8 mouse cellular contexts compared by ENCODE assay signal in genomic region chr1:63953229-63953883, GRCm38 (mm10).
DNase-seq lines count a peak whose midpoint lies in the region; ATAC-seq lines count a peak whose summit lies in the region.

No protein-coding gene starts in this region.

- H3K9me3 ChIP-seq in embryonic facial prominence, embryonic 12.5 days = no peaks in the 10 kb centered on the region
- H3K9me3 ChIP-seq in heart, embryonic 16.5 days (replicated peaks; ENCODE audit: control insufficient read depth, low read length) = no peaks in the 10 kb centered on the region

- no peak overlapping the region for H3K27ac ChIP-seq in embryonic facial prominence, embryonic 12.5 days
- H3K27ac ChIP-seq in heart, embryonic 16.5 days (ENCODE audit: low read length) = no peak overlapping the region

- H3K4me1 ChIP-seq in embryonic facial prominence, embryonic 12.5 days = peaks cover 5% of the 10 kb centered on the region; the same call in 1 of the 2 replicates
- no peaks in the 10 kb centered on the region; the same call in 1 of the 2 replicates for H3K4me1 ChIP-seq in heart, embryonic 16.5 days (ENCODE audit: control insufficient read depth, insufficient read depth, low read length)

- H3K9ac ChIP-seq in embryonic facial prominence, embryonic 12.5 days = no peak overlapping the region
- no peak overlapping the region for H3K9ac ChIP-seq in heart, embryonic 16.5 days (ENCODE audit: low read length)

- 53% methylated on average over 18 of the region's 18 CpGs for WGBS in embryonic facial prominence, embryonic 12.5 days
- 55% methylated on average over 18 of the region's 18 CpGs for WGBS in heart, embryonic 16.5 days

- ATAC-seq in activated CD4-positive, CD25-positive, alpha-beta regulatory T cell, adult 4 months = peak; percentile 76
- peak; percentile 74; the same call in 1 of the 2 replicates for ATAC-seq in embryonic facial prominence, embryonic 12.5 days (ENCODE audit: insufficient number of reproducible peaks, insufficient read depth, low FRiP score, low TSS enrichment)
- peak; percentile 45; the same call in 1 of the 2 replicates for ATAC-seq in heart, embryonic 16.5 days (replicated peaks; ENCODE audit: extremely low read depth, insufficient read depth, low FRiP score)
- ATAC-seq in neutrophil, adult 5-6 weeks (ENCODE audit: extremely low read depth, insufficient number of reproducible peaks, low FRiP score, poor library complexity, severe bottlenecking) = peak; percentile 67; the same call in 1 of the 2 replicates

- H3K4me3 ChIP-seq in embryonic facial prominence, embryonic 12.5 days = no peak overlapping the region
- no peak overlapping the region for H3K4me3 ChIP-seq in heart, embryonic 16.5 days (ENCODE audit: low read length)

- H3K27me3 ChIP-seq in embryonic facial prominence, embryonic 12.5 days = no peaks in the 10 kb centered on the region
- no peaks in the 10 kb centered on the region for H3K27me3 ChIP-seq in heart, embryonic 16.5 days (ENCODE audit: control insufficient read depth, insufficient read depth, low read length)

- H3K36me3 ChIP-seq in embryonic facial prominence, embryonic 12.5 days = no peaks in the 10 kb centered on the region
- H3K36me3 ChIP-seq in heart, embryonic 16.5 days (ENCODE audit: control insufficient read depth, insufficient read depth) = no peaks in the 10 kb centered on the region

- H3K4me2 ChIP-seq in embryonic facial prominence, embryonic 12.5 days (replicated peaks) = no peak overlapping the region; the same call in 1 of the 2 replicates
- H3K4me2 ChIP-seq in heart, embryonic 16.5 days (ENCODE audit: low read depth, low read length) = peak overlapping the region; percentile 13; the same call in 1 of the 2 replicates

- DNase-seq in 416B (ENCODE audit: low read depth) = peak; percentile 56
- DNase-seq in kidney, postnatal 14 days = peak; percentile 71
- DNase-seq in lung, adult 18-20 months = peak; percentile 49 to 65
- DNase-seq in thymus, postnatal 36 days = peak; percentile 71 to 73
